35 mouse cellular contexts compared by ENCODE assay signal in genomic region chr11:23945966-23946365, GRCm38 (mm10).
"Had no signal": no experiment of that assay in that cellular context is flagged by ENCODE, and none has a peak within 500 bp of the region (broad histone marks: within the 10 kb centered on the region; RNA-seq: fewer than 3 reads in every experiment).

No protein-coding gene starts in this region.

- DNase-seq: heart, postnatal 10 days; heart, postnatal 14 days; heart, postnatal 36 days; heart, postnatal 4 days; kidney, adult 11 months; kidney, adult 18-20 months; kidney, adult 2 months; kidney, adult 8-10 months; kidney, adult 9 months; kidney, postnatal 10 days; kidney, postnatal 14 days; kidney, postnatal 25 days; kidney, postnatal 36 days; kidney, postnatal 4 days; layer of hippocampus, adult 9-11 months; layer of hippocampus, postnatal 36 days had no signal

- H3K4me3 ChIP-seq: heart, embryonic 10.5 days; heart, embryonic 12.5 days; heart, embryonic 13.5 days; heart, embryonic 15.5 days; hindbrain, embryonic 10.5 days; hindbrain, embryonic 12.5 days; hindbrain, embryonic 13.5 days; hindbrain, embryonic 15.5 days; intestine, embryonic 15.5 days; layer of hippocampus, adult 2 months; left cerebral cortex, adult 2 months had no signal

- H3K4me2 ChIP-seq: heart, embryonic 11.5 days; heart, embryonic 12.5 days; heart, embryonic 13.5 days; heart, embryonic 15.5 days; hindbrain, embryonic 12.5 days; hindbrain, embryonic 13.5 days; hindbrain, embryonic 14.5 days; hindbrain, embryonic 15.5 days; intestine, embryonic 15.5 days had no signal

- H3K27me3 ChIP-seq: heart, embryonic 12.5 days; heart, embryonic 13.5 days; heart, embryonic 15.5 days; hindbrain, embryonic 12.5 days; hindbrain, embryonic 13.5 days; hindbrain, embryonic 15.5 days; intestine, embryonic 15.5 days had no signal

- ATAC-seq: hindbrain, embryonic 16.5 days; hindbrain, postnatal 0 days; inflammation-experienced regulatory T-cells, adult 6 months; intestine, embryonic 15.5 days; intestine, embryonic 16.5 days; intestine, postnatal 0 days had no signal

- H3K36me3 ChIP-seq: heart, embryonic 10.5 days; heart, embryonic 12.5 days; heart, embryonic 13.5 days; heart, embryonic 15.5 days; hindbrain, embryonic 10.5 days; hindbrain, embryonic 12.5 days; hindbrain, embryonic 13.5 days; hindbrain, embryonic 15.5 days; intestine, embryonic 15.5 days had no signal

- H3K9me3 ChIP-seq: heart, embryonic 10.5 days; heart, embryonic 12.5 days; heart, embryonic 15.5 days; hindbrain, embryonic 10.5 days; hindbrain, embryonic 12.5 days; hindbrain, embryonic 13.5 days; hindbrain, embryonic 15.5 days; intestine, embryonic 15.5 days had no signal

- H3K9ac ChIP-seq: heart, embryonic 12.5 days; heart, embryonic 13.5 days; heart, embryonic 15.5 days; hindbrain, embryonic 12.5 days; hindbrain, embryonic 13.5 days; hindbrain, embryonic 14.5 days; hindbrain, embryonic 15.5 days; intestine, embryonic 15.5 days had no signal

- H3K27ac ChIP-seq: heart, embryonic 10.5 days; heart, embryonic 13.5 days; heart, embryonic 15.5 days; hindbrain, embryonic 10.5 days; hindbrain, embryonic 12.5 days; hindbrain, embryonic 13.5 days; hindbrain, embryonic 14.5 days; hindbrain, embryonic 15.5 days; hindbrain, postnatal 0 days; intestine, embryonic 15.5 days; kidney, postnatal 0 days; layer of hippocampus, adult 2 months; left cerebral cortex, adult 2 months had no signal

- H3K4me1 ChIP-seq: heart, embryonic 10.5 days; heart, embryonic 12.5 days; heart, embryonic 13.5 days; heart, embryonic 15.5 days; hindbrain, embryonic 10.5 days; hindbrain, embryonic 12.5 days; hindbrain, embryonic 13.5 days; hindbrain, embryonic 15.5 days; intestine, embryonic 15.5 days had no signal
